Mouse (Mus musculus) adrenal gland, postnatal 4 days (tissue): ENCODE measurements around the gene Slc43a3. TPM values are rescaled to one million over a fixed set of nuclear protein-coding genes. Genes with fewer than 3 reads are reported as not detected.
"Not testable (repeated sequence)": the region's sequence is repeated elsewhere in the genome, so short reads cannot be mapped to it uniquely, and the experiment has no call there.

Source experiments
- DNase-seq, 2 experiments: peaks; one replicate each; pipeline ENCODE4 v3.0.0; 2021 to 2022; ENCODE audit warnings: low spot score in 2 of 2, mixed read lengths in 2 of 2
- long read RNA-seq, 2 experiments: library from polyadenylated mRNA; stranded (forward); transcript quantifications; one replicate each; pipeline ENCODE4 v2.0.0; 2021
- total RNA-seq, 2 experiments: library from RNA; stranded (reverse); gene quantifications; 2 replicates each; pipeline ENCODE4 v1.2.3; 2021

The Slc43a3 gene
- 10 to 100 TPM; 66.4 to 68.4 TPM for total RNA-seq
- long read RNA-seq, experiment 1, transcript Slc43a3-201 (13 exons, 2,583 nt): major isoform, 23 of 46 reads
- long read RNA-seq, experiment 1, partial matches to known transcripts: 2 of 46 reads
- long read RNA-seq, experiment 1, other reads (novel, unspliced or antisense): 21 of 46 reads
- long read RNA-seq, experiment 2, transcript Slc43a3-201 (13 exons, 2,583 nt): major isoform, 39 of 80 reads
- long read RNA-seq, experiment 2, partial matches to known transcripts: 14 of 80 reads
- long read RNA-seq, experiment 2, other reads (novel, unspliced or antisense): 27 of 80 reads

GRCm38 (mm10) chr2:84936474-84937429 lies at the start of gene Slc43a3:
Gene Slc43a3 (plus strand): TSS chr2:84936579.
- DNase-seq: peak; percentile 38 to 60

GRCm38 (mm10) chr2:84886821-84887281 lies 49.5 kb upstream of the Slc43a3 start:
- DNase-seq: peak in 1 of 2 experiments; percentile 7

DNA sequence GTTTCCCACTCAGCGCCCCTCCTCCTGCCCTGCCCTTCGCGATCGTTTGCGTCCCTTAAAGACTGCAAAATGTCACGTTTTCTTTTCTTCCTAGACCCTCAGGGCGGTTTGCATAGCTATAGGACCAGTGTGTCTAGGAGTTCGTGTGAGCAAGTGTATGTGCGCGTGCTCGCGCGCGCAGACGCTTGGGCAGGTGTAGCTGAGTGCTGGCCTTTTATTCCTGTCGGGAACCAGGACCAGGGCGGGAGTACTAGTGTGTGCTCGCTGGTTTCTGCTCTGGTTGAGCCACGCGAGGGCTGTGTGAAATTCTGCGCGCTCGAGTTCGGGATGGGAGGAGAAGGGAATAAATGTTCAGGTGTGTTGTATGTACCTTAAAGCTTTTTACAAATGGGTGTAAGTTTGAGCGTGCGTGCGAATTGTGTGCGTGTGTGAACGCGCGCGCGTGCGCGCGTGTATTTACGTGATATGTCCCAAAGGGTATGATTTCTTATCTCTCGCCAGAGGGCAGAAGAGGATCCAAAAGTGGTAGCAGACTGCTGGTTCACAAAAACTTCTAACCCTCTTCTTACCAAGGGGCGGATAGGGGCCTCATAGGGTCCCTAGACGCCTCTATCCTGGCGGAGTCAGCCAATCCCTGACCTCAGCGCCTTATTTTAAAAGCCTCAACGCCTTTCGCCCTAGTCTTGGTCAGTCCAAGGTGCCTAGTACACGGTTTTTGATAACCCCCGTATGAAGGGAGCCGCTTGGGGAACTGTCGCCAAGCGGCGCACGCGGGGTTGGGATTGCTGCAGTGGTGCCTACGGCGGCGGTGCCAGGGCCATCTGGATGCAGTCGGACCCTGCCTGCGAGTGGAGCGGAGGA lies 48.7 kb upstream of the Slc43a3 start:
- DNase-seq: no peak

- no peak for DNase-seq
Observed at GRCm38 (mm10) chr2:84888657-84889315, 47.6 kb upstream of the Slc43a3 start.

GRCm38 (mm10) chr2:84889316-84890044 lies 46.9 kb upstream of the Slc43a3 start:
- DNase-seq: no peak

- peak in 1 of 2 experiments; percentile 58 for DNase-seq
Observed at GRCm38 (mm10) chr2:84890045-84890340, 46.4 kb upstream of the Slc43a3 start.

DNA sequence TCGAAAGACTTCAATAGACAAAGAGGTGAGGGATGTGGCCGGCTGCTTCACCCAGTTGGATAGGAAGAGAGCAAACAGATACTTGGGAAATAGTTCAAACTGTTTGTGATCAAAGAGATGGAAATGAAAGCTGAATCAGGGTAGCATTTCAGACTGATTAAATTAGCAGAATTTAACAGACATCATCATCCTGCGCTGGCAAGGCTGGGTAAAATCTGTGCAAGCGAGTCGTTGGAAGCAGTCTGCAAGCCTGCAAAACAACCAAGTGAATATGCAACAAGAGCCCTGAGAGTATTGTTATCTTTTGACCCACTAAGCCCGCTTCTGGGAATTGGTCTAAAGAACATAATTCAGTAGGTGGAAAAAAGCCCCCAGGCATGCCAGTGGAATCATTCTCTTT lies 43.0 kb upstream of the Slc43a3 start:
- no peak for DNase-seq

DNA sequence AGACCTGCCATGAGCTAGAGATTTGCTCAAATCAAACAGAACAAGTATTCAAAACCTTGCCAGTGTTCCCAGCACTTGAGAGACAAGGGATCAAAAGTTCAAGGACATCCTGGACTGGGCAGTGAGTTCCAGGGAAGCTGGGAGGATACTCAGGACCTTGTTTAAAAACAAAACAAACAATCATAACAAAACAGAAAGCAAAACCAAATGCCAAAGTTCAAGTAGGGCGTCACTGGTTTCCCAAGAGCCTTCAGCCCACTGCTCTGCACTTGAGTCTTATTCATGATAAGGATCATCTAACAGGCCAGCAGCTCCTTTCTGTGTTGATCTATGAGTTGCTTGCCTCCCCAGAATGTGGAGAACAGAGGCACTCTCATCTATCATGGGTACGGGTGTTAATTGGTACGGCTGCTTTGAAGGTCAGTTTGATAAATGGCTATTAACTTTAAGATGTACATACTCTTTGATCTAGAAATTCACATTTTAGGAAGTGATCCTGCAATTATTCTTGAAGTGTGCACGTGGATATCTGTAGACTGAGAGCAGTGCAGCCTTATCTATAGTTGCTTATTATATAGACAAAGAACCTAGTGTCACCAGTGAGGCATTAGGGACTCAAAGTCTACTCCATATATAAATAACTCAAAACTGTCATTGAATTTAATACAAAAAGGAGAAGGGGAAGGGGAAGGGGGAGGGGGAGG lies 40.7 kb upstream of the Slc43a3 start:
- no peak for DNase-seq

DNA sequence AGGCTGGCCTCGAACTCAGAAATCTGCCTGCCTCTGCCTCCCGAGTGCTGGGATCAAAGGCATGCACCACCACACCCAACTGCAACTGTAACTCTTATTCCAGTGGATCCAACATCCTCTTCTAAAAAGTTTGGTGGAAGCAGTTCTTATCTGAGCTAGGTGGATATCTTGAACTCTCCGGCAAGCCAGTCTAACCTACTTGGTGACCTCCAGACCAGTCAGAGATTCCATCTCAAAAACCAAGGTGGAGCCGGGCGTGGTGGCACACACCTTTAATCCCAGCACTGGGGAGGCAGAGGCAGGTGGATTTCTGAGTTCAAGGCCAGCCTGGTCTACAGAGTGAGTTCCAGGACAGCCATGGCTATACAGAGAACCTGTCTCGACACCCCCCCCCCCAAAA lies 39.7 kb upstream of the Slc43a3 start:
- DNase-seq: not testable (repeated sequence)

DNA sequence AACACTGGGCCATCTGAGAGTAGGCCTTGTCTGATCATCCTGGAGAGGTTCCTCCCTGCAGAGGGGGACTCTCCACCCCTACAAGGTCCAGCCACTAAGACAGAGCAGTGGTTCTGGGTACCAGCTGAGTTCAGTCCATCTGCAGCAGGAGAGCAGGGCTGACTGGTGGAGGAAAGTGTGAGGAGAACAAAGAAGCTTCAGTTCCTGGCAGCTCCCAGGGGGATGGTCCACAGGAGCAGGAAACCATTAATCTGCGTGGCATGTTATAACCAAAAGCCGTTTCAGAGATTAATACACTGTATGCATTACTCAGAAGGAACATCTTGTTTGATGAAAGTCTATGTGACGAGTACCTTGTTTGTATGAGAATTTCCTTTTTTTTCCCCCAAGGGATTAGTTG lies 23.7 kb upstream of the Slc43a3 start:
- DNase-seq: no peak

DNA sequence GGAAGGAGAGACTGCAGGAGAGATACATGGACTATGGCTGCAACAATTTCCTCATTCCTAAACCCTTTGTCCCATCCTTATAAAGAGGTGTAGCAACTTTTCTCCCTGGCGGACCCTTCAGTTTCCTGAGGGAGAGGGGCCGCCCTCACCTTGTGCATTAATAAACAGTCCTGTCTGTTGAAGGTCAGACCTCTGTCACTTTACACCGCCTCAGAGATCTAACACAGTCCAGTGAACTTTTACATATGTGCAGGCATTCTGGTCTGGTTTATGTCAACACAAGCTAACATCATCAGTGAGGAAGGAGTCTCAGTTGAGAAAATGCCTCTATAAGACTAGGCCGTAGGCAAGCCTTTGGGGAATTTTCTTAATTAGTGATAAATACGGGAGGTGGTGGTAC lies 22.5 kb upstream of the Slc43a3 start:
- DNase-seq: no peak

DNA sequence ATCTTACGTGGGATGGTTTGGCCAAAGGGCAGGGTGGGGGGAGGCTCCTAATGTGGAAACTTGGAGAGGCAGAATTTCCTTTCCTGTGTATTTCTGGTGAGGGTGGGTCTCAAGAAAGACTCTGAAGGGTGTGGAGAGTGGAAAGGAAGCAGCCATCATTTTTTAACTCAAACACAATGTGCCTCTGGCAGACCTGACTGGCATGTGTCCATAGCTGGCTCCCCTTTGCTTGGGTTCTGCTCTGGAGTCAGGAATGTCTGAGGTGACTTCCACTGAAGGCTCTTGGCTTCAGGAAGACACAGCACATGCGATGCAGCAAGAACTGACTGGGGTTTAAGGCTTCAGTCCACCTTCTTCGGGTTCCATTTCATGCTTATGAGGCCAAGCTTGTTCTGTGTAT lies 21.0 kb upstream of the Slc43a3 start:
- DNase-seq: no peak

GRCm38 (mm10) chr2:84916548-84917320 lies 19.6 kb upstream of the Slc43a3 start:
- no peak for DNase-seq

GRCm38 (mm10) chr2:84918188-84918587 lies 18.2 kb upstream of the Slc43a3 start:
- DNase-seq: no peak

- DNase-seq: no peak
Observed at GRCm38 (mm10) chr2:84919601-84920108, 16.7 kb upstream of the Slc43a3 start.

- no peak for DNase-seq
Observed at GRCm38 (mm10) chr2:84930186-84930585, 6.2 kb upstream of the Slc43a3 start.

GRCm38 (mm10) chr2:84933992-84934648 lies 2.3 kb upstream of the Slc43a3 start:
- DNase-seq: no peak

GRCm38 (mm10) chr2:84934649-84935007 lies 1.8 kb upstream of the Slc43a3 start:
- DNase-seq: no peak
